Mouse (Mus musculus) ovary, postnatal 36 days (tissue): ENCODE data around the gene Rpl36a-ps1.

Source experiments
- DNase-seq: peaks from one replicate; pipeline ENCODE4 v3.0.0; 2022; ENCODE audit warnings: low spot score, mixed read lengths

Rpl36a-ps1 gene

GRCm38 (mm10) chr14:98951626-98952290, 42.4 kb downstream of the Rpl36a-ps1 start:
- DNase-seq = no peak
